Mouse (Mus musculus): ENCODE data around the gene Clec4g. TPM values are rescaled to one million over a fixed set of nuclear protein-coding genes. Genes with fewer than 3 reads are reported as not detected.

The Clec4g gene
- 1 to 10 TPM in 1 of 2 experiments, under 1 TPM in 1; 0.79 to 1.0 TPM for total RNA-seq (2023)

GRCm38 (mm10) chr8:3720551-3720950 lies at the start of gene Clec4g:
TSS of gene Clec4g (minus strand) at chr8:3720651.

GRCm38 (mm10) chr8:3748761-3749160 lies 28.3 kb upstream of the Clec4g start, which contains the start of gene Cd209a:
TSS of gene Cd209a (minus strand) at chr8:3748984.

GRCm38 (mm10) chr8:3694121-3694520 lies 26.3 kb downstream of the Clec4g start, which contains the start of gene Fcer2a:
TSS of gene Fcer2a (minus strand) at chr8:3694175.

GRCm38 (mm10) chr8:3676131-3676992 lies 44.1 kb downstream of the Clec4g start, which contains the start of gene Trappc5:
TSS of gene Trappc5 (plus strand) at chr8:3676299.

GRCm38 (mm10) chr8:3671980-3672491 lies 48.4 kb downstream of the Clec4g start, which contains the start of gene Fcor:
TSS of gene Fcor (minus strand) at chr8:3672362.

GRCm38 (mm10) chr8:3665507-3665906 lies 54.9 kb downstream of the Clec4g start, which contains the start of gene Mcemp1:
TSS of gene Mcemp1 (plus strand) at chr8:3665754.

Other genes starting within 250 kb of the Clec4g start
- gene Tex45, start 249.8 kb downstream of the Clec4g start, total RNA-seq (2023) = under 1 TPM; 0.63 to 0.70 TPM
- 1 to 10 TPM; 8.4 to 8.7 TPM for gene Zfp358, start 227.5 kb downstream of the Clec4g start, total RNA-seq (2023)
- gene Mcoln1, start 220.2 kb downstream of the Clec4g start, total RNA-seq (2023) = 10 to 100 TPM; 65.5 to 69.3 TPM
- gene Pnpla6, start 205.3 kb downstream of the Clec4g start, total RNA-seq (2023) = 10 to 100 TPM; 42.9 to 43.1 TPM
- gene C330021F23Rik, start 152.7 kb downstream of the Clec4g start, total RNA-seq (2023) = not detected
- not detected for gene Camsap3, start 133.4 kb downstream of the Clec4g start, total RNA-seq (2023)
- 10 to 100 TPM; 61.5 to 63.3 TPM for gene Xab2, start 99.3 kb downstream of the Clec4g start, total RNA-seq (2023)
- gene Pet100, start 99.1 kb downstream of the Clec4g start, total RNA-seq (2023) = 10 to 100 TPM; 79.3 to 83.8 TPM
- gene Pcp2, start 95.1 kb downstream of the Clec4g start, total RNA-seq (2023) = not detected
- 100 to 1,000 TPM; 245 to 265 TPM for gene Stxbp2, start 89.7 kb downstream of the Clec4g start, total RNA-seq (2023)
- gene Retn, start 64.9 kb downstream of the Clec4g start, total RNA-seq (2023) = not detected
- 10 to 100 TPM; 86.1 to 99.6 TPM for gene Mcemp1, start 54.9 kb downstream of the Clec4g start, total RNA-seq (2023)
- 1 to 10 TPM; 3.6 to 6.1 TPM for gene Fcor, start 48.3 kb downstream of the Clec4g start, total RNA-seq (2023)
- gene Trappc5, start 44.4 kb downstream of the Clec4g start, total RNA-seq (2023) = 10 to 100 TPM; 17.4 to 18.4 TPM
- gene Fcer2a, start 26.5 kb downstream of the Clec4g start, total RNA-seq (2023) = 1 to 10 TPM in 1 of 2 experiments, under 1 TPM in 1; 0.61 to 1.9 TPM
- gene Cd209a, start 28.3 kb upstream of the Clec4g start, total RNA-seq (2023) = 100 to 1,000 TPM in 1 of 2 experiments, 10 to 100 TPM in 1; 87.7 to 109 TPM
- gene Cd209e, start 133.7 kb upstream of the Clec4g start, total RNA-seq (2023) = 1 to 10 TPM in 1 of 2 experiments, under 1 TPM in 1; 0.71 to 1.9 TPM
- gene Cd209d, start 157.9 kb upstream of the Clec4g start, total RNA-seq (2023) = 10 to 100 TPM in 1 of 2 experiments, 1 to 10 TPM in 1; 8.1 to 12.5 TPM
- 1 to 10 TPM; 1.7 to 2.6 TPM for gene Cd209b, start 206.2 kb upstream of the Clec4g start, total RNA-seq (2023)
- 10 to 100 TPM in 1 of 2 experiments, 1 to 10 TPM in 1; 7.6 to 14.1 TPM for gene Cd209c, start 234.1 kb upstream of the Clec4g start, total RNA-seq (2023)

Measured in monocyte, adult 59 days (primary cell).